Mouse (Mus musculus) gastrocnemius, adult 18-20 months (tissue): Measurements from ENCODE around the gene Ccdc60. TPM values are rescaled to one million over a fixed set of nuclear protein-coding genes. Genes with fewer than 3 reads are reported as not detected.
"Not testable (repeated sequence)": the region's sequence is repeated elsewhere in the genome, so short reads cannot be mapped to it uniquely, and the experiment has no call there.

ENCODE experiments used
- DNase-seq: peaks from one replicate; pipeline ENCODE4 v3.0.0; 2021; ENCODE audit warnings: low spot score
- total RNA-seq, 2 experiments: library from RNA; stranded (reverse); gene quantifications; 2 replicates each; pipeline ENCODE4 v1.2.3; 2021

The Ccdc60 gene
- total RNA-seq, 2 experiments from 2014 or later: not detected

DNA sequence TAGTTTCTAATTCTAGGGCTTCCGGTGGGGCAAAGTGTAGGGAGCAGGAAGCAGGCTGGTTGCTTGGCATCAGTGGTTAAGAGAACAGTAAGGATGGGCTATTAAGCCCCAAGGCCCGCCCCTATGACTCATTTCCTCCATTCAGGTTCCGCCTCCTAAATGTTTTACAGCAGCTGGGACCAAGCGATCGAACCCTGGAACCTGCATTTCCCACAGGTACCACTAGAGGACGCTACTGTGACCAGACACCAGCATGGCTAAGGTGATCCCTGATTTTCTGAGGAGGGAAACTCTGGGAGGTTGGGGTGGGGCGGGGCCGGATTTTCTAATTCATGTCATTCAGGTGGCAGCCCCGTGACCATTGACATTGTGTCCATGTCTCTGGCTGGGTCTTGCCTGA lies 96.1 kb downstream of the Ccdc60 start:
- no peak for DNase-seq

DNA sequence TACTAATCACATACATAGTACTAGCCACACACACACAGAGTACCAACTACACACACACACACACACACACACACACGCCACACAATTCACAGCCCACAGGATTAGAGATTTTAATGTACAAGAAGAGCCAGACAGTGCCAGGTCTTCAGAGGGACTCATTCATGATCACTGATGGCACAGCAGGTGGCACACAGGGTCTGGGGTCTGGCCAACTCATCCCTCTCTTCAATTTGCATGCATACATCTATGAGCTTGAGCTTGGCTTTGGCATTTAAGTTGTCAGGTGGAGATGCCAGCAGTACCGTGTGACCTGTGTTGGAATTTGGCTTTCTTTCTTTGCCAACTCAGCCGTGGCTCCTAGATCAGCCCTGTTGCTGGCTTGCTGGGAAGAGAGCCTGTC lies 97.2 kb downstream of the Ccdc60 start:
- no peak for DNase-seq

DNA sequence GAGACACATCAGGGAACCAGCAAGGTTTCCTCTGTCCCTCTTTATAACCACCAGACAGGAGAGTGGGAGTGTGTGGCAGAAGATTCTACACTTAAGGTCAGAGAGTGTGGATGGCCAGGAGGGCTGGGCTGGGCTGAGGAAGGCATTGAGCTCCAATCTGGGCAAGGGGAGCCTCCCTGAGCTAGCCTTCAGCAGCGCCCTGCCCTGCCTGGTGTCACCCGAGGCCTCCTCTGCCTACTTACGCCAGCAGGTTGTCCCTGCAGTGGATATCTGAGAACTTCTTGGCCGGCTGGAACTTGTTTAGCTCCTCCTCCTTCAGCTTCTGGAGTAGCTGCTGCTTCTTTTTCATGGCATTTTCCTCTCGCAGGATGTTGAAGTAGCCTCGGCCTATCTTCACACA lies 99.0 kb downstream of the Ccdc60 start:
- no peak for DNase-seq

DNA sequence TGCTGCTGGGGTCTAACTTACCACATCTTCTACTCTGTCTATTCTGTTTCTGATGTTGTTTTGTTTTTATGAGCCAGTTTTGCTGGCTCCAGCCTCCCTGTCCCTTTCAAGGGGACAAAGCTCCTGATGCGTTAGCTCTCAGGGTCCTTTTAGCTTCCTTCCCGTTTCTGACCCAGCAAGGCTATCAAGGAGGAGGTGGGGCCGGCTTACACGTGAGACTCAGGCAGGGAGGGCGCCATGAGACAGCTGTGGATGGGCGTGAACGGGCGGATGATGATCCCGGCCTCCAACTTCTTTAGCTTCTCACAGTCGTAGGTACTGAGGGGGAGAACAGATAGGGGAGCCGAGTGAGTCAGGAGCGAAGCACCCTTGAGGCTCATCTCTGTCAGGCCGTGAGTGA lies 108.2 kb downstream of the Ccdc60 start:
- no peak for DNase-seq

DNA sequence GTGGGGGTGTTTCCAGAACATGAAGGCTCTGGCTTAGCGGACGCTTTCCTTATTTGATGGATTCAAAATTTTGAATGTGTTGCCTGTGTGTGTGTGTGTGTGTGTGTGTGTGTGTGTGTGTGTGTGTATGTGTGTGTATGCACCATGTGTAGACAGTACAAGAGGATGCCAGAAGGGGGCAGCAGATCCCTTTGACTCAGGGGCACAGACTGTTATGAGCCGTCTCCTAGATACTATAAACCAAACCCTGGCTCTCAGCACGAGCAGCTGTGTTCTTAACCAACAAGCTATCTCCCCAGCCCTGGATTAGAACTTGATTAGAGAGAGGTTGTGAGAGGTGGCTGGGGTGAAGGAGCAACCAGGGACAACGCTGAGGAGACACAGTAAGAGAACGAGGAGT lies 117.1 kb downstream of the Ccdc60 start:
- DNase-seq: no peak

DNA sequence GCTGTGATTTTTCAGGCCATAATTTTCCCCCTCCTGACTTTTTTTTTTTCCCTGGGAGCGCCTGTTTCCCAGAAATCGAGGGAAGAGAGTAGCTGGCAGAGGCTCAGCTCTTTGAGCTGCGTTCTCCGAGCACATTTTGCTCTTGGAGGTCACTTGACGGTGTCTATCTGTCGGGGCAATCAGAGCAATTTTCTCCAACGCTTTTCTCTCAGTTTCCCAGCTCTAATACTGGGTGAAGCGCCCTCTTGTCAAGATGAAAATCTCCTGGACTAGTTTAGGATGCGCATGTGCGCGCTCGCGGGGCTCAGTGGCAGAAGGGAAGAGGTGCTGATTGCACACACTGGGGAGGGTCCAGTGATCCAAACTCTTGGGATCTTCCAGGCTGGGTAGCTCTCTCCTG lies 121.8 kb downstream of the Ccdc60 start:
- DNase-seq: no peak

DNA sequence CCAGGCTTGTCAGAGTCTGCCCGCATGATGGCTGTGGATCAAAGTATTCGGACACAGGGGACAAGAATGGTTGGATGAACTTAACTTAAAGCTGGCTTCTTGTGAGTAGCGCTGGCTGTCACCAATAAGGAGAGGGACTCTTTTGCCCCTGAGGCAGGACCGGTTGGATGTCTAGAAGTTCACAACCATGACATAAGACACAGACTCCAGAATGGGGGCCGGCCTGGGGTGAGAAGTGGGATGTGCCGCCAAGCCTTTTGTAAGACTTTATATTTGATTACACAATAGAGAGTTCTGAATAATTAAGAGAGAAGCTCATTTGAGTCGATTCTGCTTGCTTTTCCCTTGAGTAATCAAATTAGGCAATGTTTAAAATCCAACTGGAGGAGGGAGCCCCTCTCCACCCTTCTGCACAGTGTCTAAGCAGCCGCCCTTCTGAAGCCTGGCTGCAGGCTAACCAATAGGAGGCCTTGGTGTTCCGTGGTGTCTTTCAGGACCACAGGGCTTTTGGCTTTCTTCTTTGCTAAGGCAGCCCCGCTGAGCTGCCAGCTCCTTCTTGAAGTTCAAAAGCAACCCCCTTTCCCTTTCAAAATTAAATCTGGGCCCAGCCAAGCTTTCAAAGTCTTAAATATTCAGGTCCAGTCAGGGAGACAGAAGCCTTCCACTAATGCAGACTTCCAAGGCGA lies 123.4 kb downstream of the Ccdc60 start:
- DNase-seq: no peak

DNA sequence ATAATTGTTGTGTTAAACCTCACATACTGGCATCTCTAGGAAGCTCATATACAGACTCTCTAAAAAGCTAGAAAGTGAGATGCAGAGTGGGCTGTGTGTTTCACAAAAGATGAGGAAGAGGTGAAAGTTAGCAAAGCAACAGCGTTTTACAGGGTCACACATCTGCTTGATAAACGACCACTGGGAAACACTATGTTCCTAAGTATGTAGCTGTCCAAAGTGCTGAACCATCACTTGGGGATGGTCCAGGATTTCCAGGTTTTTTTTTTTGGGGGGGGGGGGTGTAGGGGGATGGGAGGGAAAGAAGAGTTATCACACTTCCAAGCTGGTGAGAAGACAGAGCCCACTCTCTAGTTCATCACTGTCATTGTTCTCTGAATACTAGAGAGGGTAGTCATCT lies 134.0 kb downstream of the Ccdc60 start:
- DNase-seq: no peak

DNA sequence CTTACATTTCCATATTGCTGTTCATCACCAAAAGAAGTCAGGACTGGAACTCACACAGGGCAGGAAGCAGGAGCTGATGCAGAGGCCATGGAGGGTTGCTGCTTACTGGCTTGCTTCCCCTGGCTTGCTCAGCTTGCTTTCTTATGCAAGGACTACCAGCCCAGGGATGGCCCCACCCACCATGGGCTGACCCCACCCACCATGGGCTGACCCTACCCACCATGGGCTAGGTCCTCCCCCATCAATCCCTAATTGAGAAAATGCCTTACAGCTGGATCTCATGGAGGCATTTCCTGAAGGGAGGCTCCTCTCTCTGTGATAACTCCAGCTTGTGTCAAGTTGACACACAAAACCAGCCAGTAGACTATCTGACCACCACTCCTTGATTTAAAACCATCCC lies 142.3 kb downstream of the Ccdc60 start:
- not testable (repeated sequence) for DNase-seq

DNA sequence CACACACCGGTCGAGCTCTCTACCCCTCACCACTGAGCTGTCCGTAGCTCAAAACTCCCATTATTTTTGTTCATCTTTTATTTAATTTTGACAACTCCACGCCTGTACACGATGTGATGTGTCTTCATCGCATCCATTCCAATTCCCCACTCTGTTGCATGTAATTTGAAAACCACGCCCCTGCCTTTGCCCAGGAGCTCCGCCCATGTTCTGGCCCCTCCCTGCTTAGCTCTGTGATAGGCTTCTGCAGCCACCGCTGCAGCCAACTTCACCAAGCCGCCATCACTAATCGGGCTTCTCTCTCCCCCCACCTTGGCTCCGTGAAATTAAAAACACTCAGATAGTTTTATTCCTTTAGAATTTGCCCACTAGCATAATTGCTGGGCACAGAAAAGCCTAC lies 144.1 kb downstream of the Ccdc60 start:
- DNase-seq: no peak

DNA sequence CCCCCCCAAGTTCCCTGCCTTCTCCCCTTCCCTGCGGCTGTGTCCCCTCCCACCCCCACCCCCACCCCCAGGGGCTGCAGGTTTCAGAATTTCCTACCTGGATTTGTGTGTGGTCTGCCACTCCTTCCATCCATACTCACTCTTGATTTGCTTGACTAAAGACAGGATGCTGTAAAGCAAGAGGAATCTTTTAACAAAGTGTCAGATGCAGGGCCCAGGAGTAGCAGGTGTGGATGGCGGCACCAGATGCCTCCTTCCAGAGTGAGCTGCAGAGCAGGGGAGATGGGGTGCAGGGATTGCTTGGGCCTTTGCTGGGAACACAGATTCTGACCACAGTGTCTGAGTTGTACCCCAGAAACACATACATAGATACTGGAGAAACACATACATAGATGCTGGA lies 148.1 kb downstream of the Ccdc60 start:
- DNase-seq: no peak

DNA sequence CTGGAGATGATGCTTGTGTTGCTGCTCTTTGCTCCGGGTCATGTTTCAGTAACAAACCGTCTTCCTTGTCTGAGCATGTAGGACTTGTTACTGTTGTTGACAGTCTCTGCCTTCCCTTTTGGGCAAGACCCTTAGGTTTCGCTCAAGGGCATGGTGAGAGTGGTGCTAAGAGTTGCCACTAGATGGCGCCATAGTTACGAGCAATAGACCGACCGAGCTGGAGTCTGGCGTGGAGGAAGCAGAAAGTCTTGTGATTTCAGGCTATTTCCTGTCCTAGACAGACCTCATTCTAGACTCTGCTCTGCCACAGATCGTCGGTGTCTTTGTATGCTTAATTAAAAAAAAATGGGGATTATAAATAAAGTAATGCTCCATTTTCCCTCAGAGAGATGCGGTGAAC lies 165.4 kb downstream of the Ccdc60 start:
- DNase-seq: peak; percentile 77

DNA sequence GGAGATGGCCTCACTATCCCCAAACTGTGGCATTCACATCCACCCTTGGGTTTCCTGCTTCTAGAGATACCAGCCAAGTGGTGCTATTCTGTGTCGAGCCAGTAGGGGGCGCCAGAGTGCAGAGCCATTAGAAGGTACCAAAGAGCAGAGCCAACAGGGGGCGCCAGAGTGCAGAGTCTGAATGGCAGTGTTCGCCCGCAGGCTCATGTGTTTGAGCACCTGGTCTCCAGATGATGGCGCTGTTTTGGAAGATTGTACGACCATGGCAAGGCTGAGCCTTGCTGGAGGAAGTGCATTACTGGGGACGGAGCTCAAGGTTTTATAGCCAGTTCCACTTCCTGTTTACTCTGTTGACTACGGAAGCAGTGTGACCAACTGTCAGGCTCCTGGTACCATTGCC lies 172.2 kb downstream of the Ccdc60 start:
- peak; percentile 42 for DNase-seq

DNA sequence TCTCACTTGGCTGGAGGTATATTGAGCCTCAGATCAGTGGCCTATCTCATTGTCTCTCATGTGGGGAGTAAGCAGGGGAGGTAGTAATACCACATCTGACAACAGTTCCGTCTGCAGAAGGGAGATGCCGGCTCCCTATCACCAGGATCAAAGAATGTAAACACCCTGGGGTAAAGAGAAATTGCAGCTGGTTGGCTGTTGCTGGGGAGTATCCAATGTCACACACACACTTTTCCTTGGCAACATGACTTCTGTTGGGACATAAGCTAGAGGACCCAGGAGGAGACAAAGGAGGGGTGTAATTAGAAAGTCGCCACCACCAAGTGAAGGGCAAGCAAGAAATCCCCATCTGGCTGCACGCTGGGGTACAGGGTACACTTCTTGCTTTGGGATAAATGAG lies 172.7 kb downstream of the Ccdc60 start:
- DNase-seq: no peak

DNA sequence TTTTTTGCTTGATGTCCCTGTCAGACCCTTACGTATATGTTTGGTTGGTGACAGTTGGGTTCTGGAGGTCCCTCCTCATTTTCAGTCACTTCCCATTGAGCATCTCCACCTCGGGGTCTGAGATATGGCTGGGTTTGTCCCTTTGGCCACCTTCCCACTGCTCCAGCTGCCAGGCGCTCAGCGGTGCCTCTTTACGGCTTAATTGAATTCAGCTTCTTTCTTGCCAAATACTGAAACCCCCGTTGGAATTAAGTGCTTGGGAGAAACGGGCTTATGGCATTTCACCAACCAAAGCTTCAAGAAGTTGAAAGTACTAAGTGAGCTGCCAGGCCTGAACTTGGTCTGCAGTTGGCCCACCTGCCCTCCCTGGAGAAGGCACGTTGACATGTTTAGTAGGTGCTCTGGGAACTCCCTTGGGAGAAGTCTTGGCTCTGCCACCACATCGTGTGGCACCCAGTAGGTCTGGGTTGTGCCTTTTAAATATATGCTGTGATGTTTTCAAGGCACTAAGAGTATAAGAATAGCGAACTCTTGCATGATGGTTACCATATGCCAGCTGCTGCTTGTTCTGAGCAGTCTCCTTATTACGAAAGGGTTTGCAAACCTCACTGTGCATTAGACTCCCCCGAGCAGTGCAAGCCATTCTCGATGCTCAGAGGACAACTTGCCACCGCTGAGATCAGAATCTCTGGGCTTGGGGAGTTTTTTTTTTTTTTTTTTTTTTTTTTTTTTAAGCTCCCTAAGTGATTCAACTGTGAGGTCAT lies 173.5 kb downstream of the Ccdc60 start:
- DNase-seq: no peak

DNA sequence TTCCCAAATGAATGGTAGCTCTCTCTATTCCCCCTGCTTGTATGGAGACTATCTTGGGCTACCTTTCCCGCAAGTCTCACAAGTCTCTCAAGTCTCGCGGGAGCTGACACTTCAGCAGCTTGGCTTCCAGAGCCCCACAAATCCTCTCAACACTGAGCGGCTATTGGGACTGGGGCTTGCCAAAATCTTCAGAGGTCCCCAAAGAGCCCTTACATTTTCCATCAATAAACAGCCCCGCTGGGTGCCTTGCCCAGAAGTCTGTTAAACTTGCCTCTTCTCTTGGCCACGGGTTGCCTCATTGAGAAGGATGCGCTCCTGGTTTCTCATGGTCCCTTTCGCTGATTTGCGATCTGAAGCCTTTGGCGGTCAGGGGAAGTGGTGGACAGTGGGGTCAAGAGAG lies 180.1 kb downstream of the Ccdc60 start:
- no peak for DNase-seq

DNA sequence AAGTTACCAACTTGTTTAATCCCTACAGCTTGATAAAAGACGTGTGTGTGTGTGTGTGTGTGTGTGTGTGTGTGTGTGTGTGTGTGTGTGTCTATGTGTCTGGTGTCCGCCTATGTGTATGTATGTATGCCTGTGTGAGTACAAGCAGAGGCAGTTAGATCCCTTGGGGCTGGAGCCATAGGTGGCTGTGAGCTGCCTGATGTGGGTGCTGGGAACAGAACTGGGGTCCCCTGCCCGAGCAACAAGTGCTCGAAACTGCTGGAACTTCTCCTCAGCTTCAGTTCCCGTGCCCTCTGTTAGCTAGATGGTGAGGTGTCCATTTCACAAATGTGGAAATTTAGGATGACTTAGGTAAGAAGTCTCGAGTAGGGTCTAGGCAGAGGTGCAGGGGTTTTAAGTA lies 204.6 kb downstream of the Ccdc60 start:
- no peak for DNase-seq

DNA sequence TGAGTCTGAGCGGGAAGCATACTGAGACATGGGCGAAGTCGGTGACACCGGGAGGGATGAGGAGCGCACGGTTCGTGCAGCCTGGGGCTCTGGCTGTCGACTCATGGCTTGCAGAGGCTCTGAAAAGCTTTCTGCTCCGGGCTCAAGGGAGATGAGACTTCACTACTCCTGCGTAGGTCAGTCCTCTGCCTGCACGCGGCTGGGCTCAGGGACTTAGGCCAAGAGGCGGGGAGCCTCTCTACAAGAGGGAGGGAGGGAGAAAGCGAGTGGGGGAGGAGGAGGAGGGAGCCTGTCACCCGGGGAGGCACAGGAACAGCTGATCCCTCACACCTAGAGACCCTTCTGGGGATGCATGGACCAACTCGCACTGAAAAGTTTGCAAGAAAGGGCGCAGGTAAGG lies 205.7 kb downstream of the Ccdc60 start, which contains the start of gene Tmem233:
Gene Tmem233, minus strand, starts transcription at position 164 of the 400 bp plus-strand sequence.
- DNase-seq: peak; percentile 73

DNA sequence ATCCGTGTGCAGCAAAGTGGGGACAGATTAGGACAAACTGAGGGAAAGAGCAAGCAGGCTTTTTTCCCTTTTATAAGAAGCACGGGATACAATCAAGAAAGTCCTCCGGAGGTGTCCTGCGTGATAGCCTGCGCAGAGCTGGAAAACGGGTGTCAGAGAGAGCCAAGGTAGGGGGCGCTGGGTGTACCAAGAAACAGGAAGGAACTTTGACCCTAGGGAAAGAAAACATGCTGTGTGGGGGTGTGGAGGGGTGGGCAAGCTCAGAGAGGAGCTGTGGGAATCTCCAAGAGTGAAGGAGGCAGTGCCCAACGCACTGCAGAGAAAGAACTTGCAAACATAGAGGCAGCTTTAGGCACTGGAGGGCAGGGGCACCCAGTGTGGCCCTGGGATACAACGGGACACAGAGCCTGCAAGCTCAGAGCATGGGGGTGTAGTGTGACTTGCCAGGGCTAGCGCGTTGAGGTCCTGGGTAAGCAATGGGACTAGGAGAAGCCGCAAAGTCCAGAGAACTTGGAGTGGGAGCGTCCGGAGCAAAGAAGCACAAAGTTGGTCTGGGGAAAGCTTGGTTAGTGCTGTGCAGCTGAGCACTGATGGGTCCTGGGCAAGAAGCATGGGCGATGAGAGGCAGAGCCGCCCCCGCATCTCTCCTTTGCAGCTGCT lies 206.4 kb downstream of the Ccdc60 start:
- no peak for DNase-seq

DNA sequence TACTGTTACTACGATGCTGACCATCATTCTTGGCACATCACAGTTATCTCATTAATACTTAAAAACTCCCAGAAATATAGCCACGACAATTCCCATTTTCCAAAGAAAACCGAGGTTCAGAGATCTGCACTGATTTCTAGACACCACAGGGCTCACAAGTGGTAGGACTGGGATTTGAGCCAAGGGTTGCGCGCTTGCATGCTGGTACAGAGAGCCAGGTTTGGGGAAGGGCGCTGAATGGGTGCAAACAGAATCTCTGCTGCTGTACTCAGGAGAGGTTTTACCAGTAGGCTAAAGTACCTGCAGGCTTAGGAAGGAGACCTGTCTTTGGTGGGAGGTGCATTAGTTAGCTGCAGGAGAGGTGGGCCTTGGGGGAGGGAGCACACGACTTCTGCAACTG lies 207.2 kb downstream of the Ccdc60 start:
- peak; percentile 65 for DNase-seq

DNA sequence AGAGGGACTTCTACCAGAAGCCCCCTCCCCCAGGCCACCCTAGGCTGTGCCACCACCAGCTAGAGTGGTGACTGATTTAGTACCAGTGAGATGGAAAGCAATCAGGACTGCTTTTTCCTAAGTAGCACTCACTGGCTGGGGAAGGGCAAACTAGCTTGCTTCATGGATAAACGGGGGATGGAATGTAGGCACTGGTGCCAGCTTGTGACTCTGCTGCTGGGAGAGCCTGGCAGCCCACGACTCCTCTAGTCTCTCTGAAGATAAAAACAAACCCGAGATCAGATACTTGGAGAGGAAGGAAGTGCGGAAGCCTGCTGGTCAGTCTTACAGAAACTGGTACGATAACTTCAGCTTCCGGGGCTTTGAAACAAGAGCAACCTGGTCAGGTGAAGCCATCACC lies 208.0 kb downstream of the Ccdc60 start:
- DNase-seq: peak; percentile 74
